Mouse (Mus musculus) hindbrain, postnatal 0 days (tissue): ENCODE measurements around the gene Slc38a6. TPM values are rescaled to one million over a fixed set of nuclear protein-coding genes. Genes with fewer than 3 reads are reported as not detected.

ENCODE experiments used
- ATAC-seq: fragments of 200-750 bp; cut with Nextera tagmentation; 2 replicates; pipeline ENCODE4 v1.8.0; 2017; ENCODE audit warnings: mild to moderate bottlenecking, moderate TSS enrichment, moderate library complexity
- DNase-seq: peaks from one replicate; pipeline ENCODE4 v3.0.0-alpha.2; 2015; ENCODE audit warnings: low spot score
- H3K27ac ChIP-seq: fragments of 300-500 bp; sonication (generic); 2 replicates; pipeline ENCODE4 v1.5.1; 2014; ENCODE audit warnings: mild to moderate bottlenecking
- H3K27me3 ChIP-seq: fragments of 300-500 bp; sonication (generic); 2 replicates; pipeline ENCODE4 v1.6.1; 2014; ENCODE audit warnings: low read length, mixed read lengths; ENCODE audit not compliant: insufficient read depth
- H3K36me3 ChIP-seq: fragments of 300-500 bp; sonication (generic); 2 replicates; pipeline ENCODE4 v1.6.1; 2014; ENCODE audit warnings: low read length, mixed read lengths; ENCODE audit not compliant: insufficient read depth
- H3K4me1 ChIP-seq: fragments of 300-500 bp; sonication (generic); 2 replicates; pipeline ENCODE4 v1.6.1; 2014; ENCODE audit warnings: antibody characterized with exemption, low read length, mixed read lengths; ENCODE audit not compliant: insufficient read depth
- H3K4me2 ChIP-seq: fragments of 300-500 bp; sonication (generic); 2 replicates; pipeline ENCODE4 v1.6.1; 2014; ENCODE audit warnings: low read depth, mild to moderate bottlenecking, low read length, moderate library complexity, mixed read lengths
- H3K4me3 ChIP-seq: fragments of 300-500 bp; sonication (generic); 2 replicates; pipeline ENCODE4 v1.5.1; 2014; ENCODE audit warnings: low read length
- H3K9ac ChIP-seq: fragments of 300-500 bp; sonication (generic); replicated peaks from 2 replicates; pipeline ENCODE4 v1.6.1; 2014; ENCODE audit warnings: mild to moderate bottlenecking, low read length, moderate library complexity, mixed read lengths
- H3K9me3 ChIP-seq: fragments of 300-500 bp; sonication (generic); 2 replicates; pipeline ENCODE4 v1.6.1; 2016; ENCODE audit warnings: low read length, mixed read lengths
- CTCF ChIP-seq: IDR thresholded peaks from 2 replicates; pipeline ENCODE4 v1.5.1; 2016; ENCODE audit warnings: antibody characterized with exemption, control low read depth, low read depth
- WGBS: fragments of 180-500 bp; shearing (Covaris S2); extraction: QIAGEN DNeasy Blood & Tissue Kit; methylation state at CpG from one replicate; pipeline ENCODE4 v1.1.7; 2014; 5-methylcytosine and 5-hydroxymethylcytosine counted together
- polyA plus RNA-seq: library from polyadenylated mRNA; unstranded; fragments of >200 nt; fragmentation: Nextera tagmentation; extraction: Ambion mirVana; gene quantifications from 2 replicates; pipeline ENCODE4 v1.2.1, GENCODE M21; 2015
- total RNA-seq: library from RNA; depleted of rRNA; stranded (reverse); fragments of >200 nt; gene quantifications from 2 replicates; pipeline ENCODE4 v1.2.3, GENCODE M21; 2014

Gene Slc38a6
- total and polyA plus RNA-seq, 2 experiments from 2014 or later = 6.4 to 45.4 TPM

GRCm38 (mm10) chr12:73353362-73353761, 66.8 kb downstream of the Slc38a6 start:
- DNase-seq (peak; percentile 59), ATAC-seq (peak; percentile 66; the same call in 1 of the 2 replicates)
- Histone ChIP-seq H3K9ac (no peak overlapping the region), H3K36me3 (no peaks in the 10 kb centered on the region), H3K4me1 (no peaks in the 10 kb centered on the region; the same call in 1 of the 2 replicates), H3K27ac (no peak overlapping the region), H3K9me3 (no peaks in the 10 kb centered on the region), H3K4me2 (no peak overlapping the region), H3K27me3 (no peaks in the 10 kb centered on the region), H3K4me3 (no peak overlapping the region)
- no peak for TF ChIP-seq CTCF
- WGBS = 45% methylated on average over 5 of the region's 5 CpGs

DNA sequence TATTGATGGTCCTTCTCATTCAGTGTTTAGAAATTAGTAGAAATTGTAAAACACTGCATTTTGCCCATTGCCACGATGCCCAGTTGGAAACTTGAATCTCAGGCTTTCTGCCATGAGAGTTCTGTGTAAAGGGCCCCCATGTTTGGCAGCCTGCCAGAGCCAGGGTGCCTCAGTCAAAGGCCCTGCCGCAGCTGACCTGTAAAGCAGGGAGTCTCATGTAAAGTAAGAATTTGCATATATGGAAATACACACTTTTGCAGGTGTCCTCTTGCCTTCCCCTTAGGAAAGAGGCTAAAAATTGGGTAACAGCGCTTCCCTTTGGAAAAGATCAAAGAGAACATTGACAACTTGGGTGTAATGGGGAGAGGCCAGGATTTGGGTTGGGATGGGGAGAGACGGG, 67.9 kb downstream of the Slc38a6 start:
- WGBS = 42% methylated on average over 4 of the region's 4 CpGs
- H3K4me1 ChIP-seq = no peaks in the 10 kb centered on the region; the same call in 1 of the 2 replicates
- TF ChIP-seq CTCF = no peak

DNA sequence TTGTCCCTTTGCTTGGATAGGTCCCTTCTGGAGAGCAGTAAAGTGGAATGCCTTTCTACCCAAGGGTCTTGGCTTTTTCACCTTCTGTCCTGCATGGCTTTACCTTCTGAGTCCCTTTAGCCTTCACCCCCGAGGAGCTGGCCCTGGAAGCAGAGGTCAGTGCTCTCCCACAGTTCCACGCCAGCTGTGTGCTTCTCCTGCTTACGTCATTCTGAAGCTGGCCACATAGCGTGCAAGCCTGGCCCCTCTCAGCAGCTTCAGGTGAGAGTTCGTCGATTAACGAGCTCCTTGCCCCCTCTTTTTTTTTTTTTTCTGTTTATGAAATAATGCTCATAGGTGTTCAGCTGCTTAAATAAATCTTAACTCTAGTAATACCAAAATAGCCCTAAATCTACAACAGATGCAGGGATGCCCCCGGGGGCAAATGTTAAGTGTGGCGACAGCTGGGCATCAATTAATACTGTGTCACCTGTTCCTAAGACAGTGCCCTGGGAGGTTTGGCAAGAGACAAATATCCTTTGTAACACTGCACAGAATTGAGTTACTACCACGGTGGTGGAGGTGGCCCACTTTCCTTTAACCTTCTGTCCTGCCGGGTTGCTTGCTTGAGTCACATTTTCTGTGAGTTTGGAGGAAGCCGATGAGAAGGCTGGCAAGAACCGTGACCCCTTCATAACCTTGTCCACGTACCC, 68.7 kb downstream of the Slc38a6 start:
- no peaks in the 10 kb centered on the region for H3K9me3 ChIP-seq
- ATAC-seq = no peak
- TF ChIP-seq CTCF = no peak
- H3K4me2 ChIP-seq = no peak overlapping the region
- H3K27me3 ChIP-seq = no peaks in the 10 kb centered on the region
- no peak overlapping the region for H3K9ac ChIP-seq
- no peak overlapping the region for H3K27ac ChIP-seq
- DNase-seq = no peak
- no peaks in the 10 kb centered on the region for H3K36me3 ChIP-seq
- no peak overlapping the region for H3K4me3 ChIP-seq
- WGBS = 68% methylated on average over 14 of the region's 14 CpGs
- H3K4me1 ChIP-seq = no peaks in the 10 kb centered on the region; the same call in 1 of the 2 replicates

More for the DNA sequence above, 67.9 kb downstream of the Slc38a6 start:
- no peaks in the 10 kb centered on the region for H3K9me3 ChIP-seq
- H3K27ac ChIP-seq = no peak overlapping the region
- peak; percentile 26 for DNase-seq
- no peaks in the 10 kb centered on the region for H3K36me3 ChIP-seq
- H3K27me3 ChIP-seq = no peaks in the 10 kb centered on the region
- no peak overlapping the region for H3K9ac ChIP-seq
- no peak for ATAC-seq
- no peak overlapping the region for H3K4me3 ChIP-seq
- H3K4me2 ChIP-seq = no peak overlapping the region

- DNase-seq (no peak), ATAC-seq (no peak)
- Histone ChIP-seq H3K9me3 (no peaks in the 10 kb centered on the region), H3K4me1 (no peaks in the 10 kb centered on the region; the same call in 1 of the 2 replicates), H3K4me3 (no peak overlapping the region), H3K36me3 (no peaks in the 10 kb centered on the region), H3K9ac (no peak overlapping the region), H3K4me2 (no peak overlapping the region), H3K27ac (no peak overlapping the region), H3K27me3 (no peaks in the 10 kb centered on the region)
- TF ChIP-seq CTCF = no peak
- WGBS = 71% methylated on average over 2 of the region's 2 CpGs
These were observed 70.1 kb downstream of the Slc38a6 start for GRCm38 (mm10) chr12:73356696-73357095.

DNA sequence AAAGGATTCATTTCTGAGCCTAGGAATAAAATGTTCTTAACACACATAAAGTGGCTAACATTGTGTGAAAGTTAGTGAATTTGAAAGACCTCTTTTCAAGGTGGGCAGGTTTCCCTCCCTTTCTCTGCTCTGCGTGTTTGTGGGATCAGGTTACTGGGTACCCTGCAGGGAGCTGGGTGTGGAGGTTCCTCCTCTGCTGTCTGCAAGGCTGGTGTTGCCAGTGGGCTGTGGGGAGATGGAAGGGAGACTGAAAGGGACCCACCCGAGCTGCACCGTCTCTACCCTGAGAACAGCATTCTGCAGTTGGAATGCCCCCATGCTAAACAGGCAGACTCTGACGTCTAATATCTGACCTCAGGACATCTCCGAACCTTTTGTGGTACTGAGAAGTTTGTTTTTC, 70.7 kb downstream of the Slc38a6 start:
- no peaks in the 10 kb centered on the region for H3K36me3 ChIP-seq
- DNase-seq (no peak), ATAC-seq (no peak)
- H3K27ac ChIP-seq = no peak overlapping the region
- no peaks in the 10 kb centered on the region; the same call in 1 of the 2 replicates for H3K4me1 ChIP-seq
- H3K4me2 ChIP-seq = no peak overlapping the region
- WGBS = 71% methylated on average over 5 of the region's 5 CpGs
- no peak overlapping the region for H3K9ac ChIP-seq
- H3K27me3 ChIP-seq = no peaks in the 10 kb centered on the region
- no peak for TF ChIP-seq CTCF
- no peak overlapping the region for H3K4me3 ChIP-seq
- H3K9me3 ChIP-seq = no peaks in the 10 kb centered on the region

DNA sequence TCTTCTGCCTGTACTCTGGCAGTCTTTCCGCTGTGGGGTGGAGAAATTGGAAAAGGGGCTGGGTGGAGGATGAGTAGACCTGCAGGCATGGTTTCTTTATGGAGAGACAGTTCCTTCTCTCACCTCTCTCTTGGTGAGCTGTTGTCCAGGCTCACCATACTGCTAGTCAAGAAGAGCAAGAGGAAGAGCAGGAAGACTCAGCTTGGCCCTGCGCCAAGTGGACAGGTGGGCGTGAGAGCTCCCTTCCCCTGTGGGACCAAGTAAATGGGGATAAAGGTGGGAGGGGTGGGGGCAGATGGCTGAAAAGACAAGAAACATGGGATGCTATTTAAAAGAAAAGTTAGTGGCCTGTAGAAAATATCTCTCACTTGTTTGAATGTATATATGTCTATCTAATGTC, 71.2 kb downstream of the Slc38a6 start:
- no peak for ATAC-seq
- no peak overlapping the region for H3K4me3 ChIP-seq
- H3K9me3 ChIP-seq = no peaks in the 10 kb centered on the region
- no peak overlapping the region for H3K27ac ChIP-seq
- 81% methylated on average over 3 of the region's 3 CpGs for WGBS
- no peak for TF ChIP-seq CTCF
- no peaks in the 10 kb centered on the region for H3K36me3 ChIP-seq
- DNase-seq = no peak
- H3K4me1 ChIP-seq = no peaks in the 10 kb centered on the region; the same call in 1 of the 2 replicates
- no peak overlapping the region for H3K9ac ChIP-seq
- no peak overlapping the region for H3K4me2 ChIP-seq
- no peaks in the 10 kb centered on the region for H3K27me3 ChIP-seq

DNA sequence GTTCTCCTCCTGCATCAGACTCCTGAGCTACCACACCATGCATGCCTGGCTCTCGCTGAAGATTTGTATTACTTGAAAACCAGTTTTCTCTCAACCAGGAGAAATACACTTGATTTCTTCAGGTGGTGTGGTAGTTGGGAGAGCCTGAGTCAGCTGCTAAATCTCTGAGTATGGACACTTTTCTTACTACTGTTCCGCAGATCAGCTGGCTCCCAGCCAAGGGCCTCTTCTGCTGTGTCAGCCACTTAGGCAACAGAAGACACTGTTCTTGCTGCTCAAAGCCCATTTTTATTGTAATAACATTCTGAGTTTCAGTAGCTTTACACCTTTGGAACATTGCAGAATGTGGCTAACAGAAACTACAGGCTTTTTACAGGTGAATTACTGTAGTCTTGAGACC, 72.1 kb downstream of the Slc38a6 start:
- Histone ChIP-seq H3K36me3 (no peaks in the 10 kb centered on the region), H3K9me3 (no peaks in the 10 kb centered on the region), H3K4me3 (no peak overlapping the region), H3K4me1 (no peaks in the 10 kb centered on the region), H3K27ac (no peak overlapping the region), H3K4me2 (no peak overlapping the region), H3K27me3 (no peaks in the 10 kb centered on the region), H3K9ac (no peak overlapping the region)
- WGBS = 73% methylated on average over 2 of the region's 2 CpGs
- TF ChIP-seq CTCF = no peak
- DNase-seq (peak; percentile 31), ATAC-seq (no peak)
